Mouse (Mus musculus) left cerebral cortex, postnatal 10 days (tissue): ENCODE measurements around the gene Zfp334. TPM values are rescaled to one million over a fixed set of nuclear protein-coding genes. Genes with fewer than 3 reads are reported as not detected.
A peak's percentile ranks its signal among the peaks of the same experiment; 100 is the strongest.

Experiments used
- DNase-seq, 2 experiments: peaks; one replicate each; pipeline ENCODE4 v3.0.0; 2021 to 2022; ENCODE audit warnings: low spot score in 2 of 2, mixed read lengths in 1 of 2; ENCODE audit errors: extremely low spot score in 1 of 2
- intact Hi-C: fragments of 180-260 bp; cut with DNase I; formaldehyde crosslinking; loops from one replicate; pipeline ENCODE4 v1.15.1; 2025
- total RNA-seq, 2 experiments: library from RNA; stranded (reverse); gene quantifications; 2 replicates each; pipeline ENCODE4 v1.2.3; 2021

Zfp334 gene
- total RNA-seq, 2 experiments from 2014 or later, result 11.9 to 13.2 TPM

DNA sequence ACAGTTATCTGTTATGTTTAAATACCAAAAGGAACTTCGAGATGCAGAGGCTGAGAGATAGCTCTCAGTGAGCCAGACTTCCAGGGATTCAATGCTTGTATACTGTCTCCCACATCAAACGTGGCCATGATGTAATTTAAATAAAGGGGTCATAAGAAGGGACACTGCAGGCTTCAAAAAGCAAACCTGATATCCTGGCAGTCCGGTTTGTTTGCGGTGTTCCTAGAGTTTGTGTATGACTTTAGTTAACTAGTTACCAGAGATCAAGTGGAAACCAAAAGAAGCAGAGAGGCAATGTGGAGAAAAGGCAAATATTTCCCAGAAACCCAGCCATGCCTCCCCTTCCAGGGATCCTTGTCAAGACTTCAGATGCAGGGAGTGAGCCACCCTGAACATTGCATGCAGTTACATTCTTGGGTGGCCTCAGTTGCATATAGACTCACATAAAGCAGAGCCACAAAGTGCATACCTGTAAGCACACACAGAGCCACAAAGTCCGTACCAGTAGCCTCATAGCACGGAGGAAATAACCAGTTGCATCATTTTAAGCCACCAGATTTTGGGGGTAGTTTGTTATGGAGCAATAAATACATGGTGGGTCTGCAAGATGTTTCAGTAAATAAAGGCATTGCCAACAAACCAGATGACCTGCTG, 1.4 kb upstream of the Zfp334 start:
- intact Hi-C loops, result no loop called here
- DNase-seq, result no peak

GRCm38 (mm10) chr2:165387370-165387769, 689 bp downstream of the Zfp334 start:
- no peak for DNase-seq
- intact Hi-C loops, result no loop called here

- intact Hi-C loops, result no loop called here
- DNase-seq, result no peak
Measured at GRCm38 (mm10) chr2:165380050-165380449, 8.0 kb downstream of the Zfp334 start.

DNA sequence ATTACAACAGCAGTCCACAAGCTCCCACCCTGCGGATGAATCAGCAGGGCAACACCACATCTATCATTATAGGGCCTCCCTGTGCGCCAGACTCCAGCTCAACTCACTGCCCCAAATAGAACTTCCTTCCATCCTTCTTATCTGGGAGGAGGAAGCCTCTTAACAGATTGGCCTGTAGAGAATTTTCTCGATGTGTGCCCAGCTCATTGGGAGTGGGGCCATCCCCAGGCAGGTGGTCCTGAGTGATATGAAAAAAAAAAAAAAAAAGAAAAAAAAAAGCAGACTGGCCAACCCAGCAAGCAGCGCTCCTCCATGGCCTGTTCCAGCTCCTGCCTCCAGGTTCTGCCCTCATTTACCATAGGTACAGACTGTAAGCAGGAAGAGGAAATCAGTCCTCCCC, 12.1 kb downstream of the Zfp334 start:
- intact Hi-C loops, result no loop called here
- DNase-seq, result no peak

DNA sequence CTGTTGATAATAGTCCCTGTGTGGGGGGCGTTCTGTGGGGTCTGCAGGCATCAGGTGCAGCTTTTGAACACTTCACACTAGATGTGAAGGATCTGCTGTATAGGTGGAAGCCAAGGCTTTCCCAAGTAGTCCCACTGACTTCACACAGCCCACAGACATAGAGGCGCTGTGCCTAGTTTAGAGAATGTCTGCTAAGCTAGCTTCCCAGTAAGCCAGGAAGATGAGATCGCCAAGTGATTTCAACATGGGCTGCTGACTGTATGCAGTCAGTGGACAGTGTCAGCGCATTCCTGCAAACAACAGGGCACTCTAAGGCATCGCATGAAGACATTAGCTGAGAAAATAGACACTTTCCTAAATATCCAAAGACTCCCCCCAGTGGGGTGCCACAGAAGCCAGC, 12.6 kb downstream of the Zfp334 start:
- DNase-seq, result no peak
- intact Hi-C loops, result no loop called here

DNA sequence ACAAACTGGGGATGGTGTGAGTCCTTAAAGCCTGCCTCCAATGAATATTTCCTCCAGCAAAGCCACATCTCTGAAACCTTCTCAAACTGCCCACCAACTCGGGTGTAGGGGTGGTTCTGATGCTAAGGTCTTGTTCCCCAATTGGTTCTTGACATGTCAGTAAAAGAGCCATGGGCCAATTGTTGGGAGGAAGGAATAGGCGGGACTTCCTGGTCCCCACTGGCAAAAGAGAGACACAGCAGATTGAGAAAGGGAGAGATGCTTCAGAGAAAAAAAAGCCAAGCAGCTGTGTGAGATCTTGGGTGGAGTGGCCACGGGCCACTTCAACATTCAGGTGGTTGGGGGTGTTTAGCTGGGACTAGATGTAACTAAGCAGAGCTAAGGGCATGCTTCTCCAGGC, 17.0 kb downstream of the Zfp334 start:
- DNase-seq, result no peak
- intact Hi-C loops, result no loop called here

DNA sequence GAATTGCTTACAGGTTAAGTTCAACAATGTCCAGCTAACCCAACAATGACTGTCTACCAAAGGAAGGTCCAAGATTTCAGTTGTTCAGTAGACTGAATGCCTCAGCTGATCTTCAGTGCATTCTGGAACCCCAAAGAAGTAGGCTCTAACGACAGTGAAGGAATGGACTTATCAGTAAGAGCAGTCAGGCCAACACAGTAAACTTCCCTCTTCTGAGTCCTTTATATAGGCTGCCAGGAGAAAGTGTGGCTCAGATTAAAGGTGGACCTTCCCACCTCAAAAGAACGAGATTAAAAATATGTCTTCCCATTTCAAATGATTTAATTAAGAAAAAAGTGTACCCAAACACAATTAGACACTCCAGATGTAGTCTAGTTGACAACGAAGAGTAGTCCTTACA, 17.7 kb downstream of the Zfp334 start:
- intact Hi-C loops, result no loop called here
- no peak for DNase-seq

DNA sequence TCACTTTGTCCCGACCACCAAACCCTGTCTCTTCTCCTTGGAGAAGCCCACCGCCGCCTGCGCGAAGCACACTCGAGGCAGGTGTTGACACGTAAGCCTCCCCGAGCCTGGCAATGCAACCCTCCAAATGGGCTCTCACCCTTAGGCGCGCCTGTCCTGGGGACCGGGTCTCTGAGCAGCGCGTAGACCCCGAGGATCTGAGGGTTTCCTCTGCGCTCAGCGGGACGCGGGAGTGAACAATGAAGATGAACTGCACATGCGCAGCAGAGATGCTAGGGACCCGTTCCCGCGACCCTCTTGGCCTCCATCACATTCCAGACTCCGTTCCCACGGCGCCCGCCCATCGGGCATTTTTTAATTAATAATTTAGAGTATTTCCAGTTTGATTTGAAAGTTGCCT, 19.6 kb downstream of the Zfp334 start, which contains the start of gene Zfp663:
Zfp663 (minus strand) TSS at position 234 of the 400 bp plus-strand sequence.
- intact Hi-C loops, result no loop called here
- DNase-seq, result no peak

- DNase-seq, result peak in 1 of 2 experiments; percentile 55
- intact Hi-C loops, result no loop called here
Measured at GRCm38 (mm10) chr2:165367868-165368439, 20.1 kb downstream of the Zfp334 start.

DNA sequence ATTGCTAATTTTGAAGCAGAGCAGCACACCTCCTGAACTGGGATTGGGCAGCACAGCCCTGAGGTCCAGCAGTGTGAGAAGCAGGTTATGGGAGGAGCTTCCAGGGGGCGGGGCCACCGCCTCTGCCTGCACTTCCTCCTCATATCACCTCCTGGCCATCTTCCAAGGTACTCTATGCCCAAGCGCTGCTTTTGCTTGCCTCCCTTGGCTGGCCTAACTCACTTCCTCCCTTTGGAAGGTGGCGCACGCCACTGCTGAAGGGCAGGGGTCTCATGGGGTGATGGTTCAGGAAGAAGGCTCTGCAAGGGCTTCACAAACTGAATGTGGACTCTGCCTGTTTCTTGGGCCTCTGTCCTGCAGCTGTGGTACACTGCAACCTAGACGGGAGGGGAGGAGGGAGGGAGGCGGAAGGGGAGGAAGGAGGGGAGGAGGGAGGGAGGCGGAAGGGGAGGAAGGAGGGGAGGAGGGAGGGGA, 21.0 kb downstream of the Zfp334 start:
- DNase-seq, result peak in 1 of 2 experiments; percentile 48
- intact Hi-C loops, result no loop called here

- intact Hi-C loops, result loop anchor here (5.0 kb wide), 2 partner anchors 77 to 287 kb away; partner anchors contain the start of gene Slc35c2
- peak in 1 of 2 experiments; percentile 76 for DNase-seq
Measured at GRCm38 (mm10) chr2:165364334-165365091, 23.5 kb downstream of the Zfp334 start.

GRCm38 (mm10) chr2:165363282-165363681, 24.8 kb downstream of the Zfp334 start:
- DNase-seq, result no peak
- intact Hi-C loops, result loop anchor here (5.0 kb wide), 2 partner anchors 76 to 286 kb away; partner anchors contain the start of gene Slc35c2

GRCm38 (mm10) chr2:165360861-165361260, 27.2 kb downstream of the Zfp334 start:
- DNase-seq, result peak in 1 of 2 experiments; percentile 69

DNA sequence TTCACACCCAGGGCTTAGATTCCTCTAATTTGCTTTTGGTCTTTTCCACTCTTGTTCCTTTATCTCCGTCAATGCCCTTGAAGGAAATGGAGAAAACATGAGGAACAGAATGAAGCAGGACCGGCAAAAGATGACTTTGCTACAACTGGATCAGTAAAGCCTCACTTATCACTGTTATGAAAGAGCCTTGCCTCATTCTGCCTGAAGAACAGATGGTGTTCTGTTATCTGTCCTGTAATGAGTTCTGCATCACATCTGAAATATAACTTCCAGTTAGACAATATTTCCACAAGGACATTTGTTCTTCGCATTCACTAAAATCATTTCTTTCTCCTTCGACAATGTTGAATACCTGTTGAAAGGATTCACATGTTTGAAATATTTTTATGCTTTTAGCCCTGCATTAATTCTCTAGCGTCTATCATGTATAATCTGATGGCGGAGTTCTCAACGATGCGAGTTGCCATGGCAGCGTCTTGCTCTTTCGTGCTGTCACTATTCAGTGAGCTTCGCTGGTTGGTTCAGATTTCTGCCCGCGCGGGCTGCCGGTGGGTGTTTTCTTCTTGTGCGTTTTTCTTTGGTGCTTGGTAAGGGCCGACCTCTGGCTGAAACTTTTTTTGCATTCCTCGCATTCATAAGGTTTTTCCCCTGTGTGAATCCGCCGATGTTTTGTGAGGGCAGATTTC, 36.1 kb downstream of the Zfp334 start:
- intact Hi-C loops, result no loop called here
- DNase-seq, result peak in 1 of 2 experiments; percentile 30

More at GRCm38 (mm10) chr2:165360861-165361260, 27.2 kb downstream of the Zfp334 start:
- intact Hi-C loops, result loop anchor here (5.0 kb wide), 2 partner anchors 74 to 284 kb away; partner anchors contain the start of gene Slc35c2

DNA sequence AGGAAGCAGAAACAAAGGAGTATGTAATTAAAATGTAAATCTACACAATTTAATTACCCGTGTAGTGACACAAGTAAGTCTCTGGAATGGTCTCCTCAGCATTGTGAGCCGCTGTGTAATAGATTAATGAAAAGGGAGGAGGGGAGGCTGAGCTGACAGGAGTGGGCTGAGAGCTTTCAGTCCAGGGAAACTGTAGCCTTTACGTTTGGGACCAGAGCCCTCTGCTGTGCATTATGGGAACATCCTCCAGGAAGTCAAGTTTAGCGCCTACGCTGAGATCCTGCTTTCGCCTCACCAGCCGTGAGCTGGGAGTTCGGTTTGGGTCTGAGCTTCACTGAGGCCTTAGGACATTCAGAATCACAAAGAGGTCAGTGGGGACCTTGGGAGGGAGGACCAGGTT, 38.6 kb downstream of the Zfp334 start:
- intact Hi-C loops, result no loop called here
- no peak for DNase-seq

DNA sequence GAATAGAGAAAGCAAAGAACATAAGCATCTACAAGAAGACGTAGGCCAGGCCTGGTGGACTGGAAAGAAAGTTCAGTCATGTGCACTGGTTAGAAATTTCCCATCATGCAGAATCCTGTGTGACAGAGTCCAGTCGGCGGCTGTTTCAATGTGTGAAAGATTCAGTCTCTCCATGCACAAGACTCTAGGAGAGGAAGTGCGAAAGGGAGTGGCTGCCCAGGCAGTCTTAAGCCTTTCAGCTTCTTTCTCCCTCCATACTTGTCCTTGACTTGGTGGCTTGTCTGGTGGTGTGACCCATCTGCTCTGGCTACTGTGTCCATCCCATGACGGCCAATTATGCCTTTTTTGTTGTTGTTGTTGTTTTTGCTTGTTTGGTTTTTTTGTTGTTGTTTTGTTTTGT, 41.9 kb downstream of the Zfp334 start:
- no peak for DNase-seq
- intact Hi-C loops, result no loop called here

DNA sequence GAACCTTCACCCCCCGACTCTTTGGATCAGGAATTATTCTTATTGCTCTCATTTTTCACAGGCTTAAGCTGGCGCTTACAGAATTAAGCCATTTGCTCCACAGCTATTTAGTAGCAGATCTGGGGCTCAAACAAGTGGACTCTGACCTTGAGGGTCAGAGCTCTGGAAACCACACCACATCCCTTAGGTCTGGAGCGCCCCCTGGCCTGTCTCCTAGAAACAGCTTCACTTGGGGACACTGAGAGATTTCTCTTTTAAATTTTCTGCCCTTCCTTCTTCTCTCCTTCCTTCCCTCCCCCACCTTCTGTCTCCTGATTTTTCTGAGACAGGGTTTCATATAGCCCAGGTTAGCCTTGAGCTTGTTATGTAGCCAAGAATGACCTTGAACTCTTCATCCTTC, 50.9 kb downstream of the Zfp334 start:
- intact Hi-C loops, result no loop called here
- DNase-seq, result peak in 1 of 2 experiments; percentile 64

- DNase-seq, result peak in 1 of 2 experiments; percentile 69
- intact Hi-C loops, result no loop called here
Measured at GRCm38 (mm10) chr2:165332610-165333210, 55.3 kb downstream of the Zfp334 start.

GRCm38 (mm10) chr2:165329703-165330102, 58.4 kb downstream of the Zfp334 start:
- no peak for DNase-seq
- intact Hi-C loops, result no loop called here
